Mouse (Mus musculus) retina, adult 2 months (tissue): ENCODE results near the gene Dusp23.

Source experiments
- DNase-seq: peaks from one replicate; pipeline ENCODE4 v3.0.0-alpha.2; 2012; ENCODE audit warnings: low read depth, low spot score

Dusp23 gene

DNA sequence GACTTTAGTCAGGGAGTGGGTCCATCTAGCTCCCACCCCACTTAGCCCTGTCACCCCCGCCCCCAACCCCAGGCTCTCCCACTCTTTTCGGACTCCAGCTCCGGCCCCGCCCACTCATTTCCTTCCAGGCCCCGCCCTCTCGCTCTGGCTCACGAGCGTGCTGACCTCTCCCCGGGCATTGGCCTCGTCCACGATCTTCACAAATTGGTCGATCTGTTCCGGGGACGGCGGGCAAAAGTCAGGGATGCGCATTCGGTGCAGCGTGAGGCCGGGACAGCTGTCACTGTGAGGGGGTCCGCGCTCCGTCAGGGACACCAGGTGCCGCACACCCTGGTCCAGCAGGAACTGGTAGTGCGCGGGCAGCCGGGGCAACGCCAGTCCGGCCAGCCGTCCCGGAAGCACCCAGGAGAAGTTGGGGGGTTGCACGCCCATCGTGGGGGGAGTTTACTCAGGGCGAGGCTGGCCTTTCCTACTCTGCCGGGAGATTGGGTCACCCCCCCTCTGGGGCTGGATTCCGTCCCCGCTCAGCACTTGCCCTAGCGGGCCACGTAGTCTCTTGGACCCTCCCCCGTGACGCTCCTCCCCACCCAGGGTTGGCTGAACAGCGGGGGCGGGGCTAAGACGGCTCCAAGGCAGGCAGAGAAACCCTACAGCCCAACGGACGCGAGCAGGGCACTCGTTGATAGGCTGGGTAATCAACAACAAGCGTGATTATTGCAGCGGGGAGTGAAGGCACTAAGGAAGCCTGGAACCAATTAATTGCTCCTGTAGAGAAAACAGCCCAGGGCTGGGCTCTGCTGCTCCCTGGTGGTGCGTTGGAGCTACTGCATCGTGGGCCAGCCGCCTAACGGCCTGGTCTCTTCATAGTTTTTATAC is at the start of gene Dusp23:
Gene Dusp23, minus strand, starts transcription at position 512 of the 876 bp plus-strand sequence.
- DNase-seq: peak; percentile 76

DNA sequence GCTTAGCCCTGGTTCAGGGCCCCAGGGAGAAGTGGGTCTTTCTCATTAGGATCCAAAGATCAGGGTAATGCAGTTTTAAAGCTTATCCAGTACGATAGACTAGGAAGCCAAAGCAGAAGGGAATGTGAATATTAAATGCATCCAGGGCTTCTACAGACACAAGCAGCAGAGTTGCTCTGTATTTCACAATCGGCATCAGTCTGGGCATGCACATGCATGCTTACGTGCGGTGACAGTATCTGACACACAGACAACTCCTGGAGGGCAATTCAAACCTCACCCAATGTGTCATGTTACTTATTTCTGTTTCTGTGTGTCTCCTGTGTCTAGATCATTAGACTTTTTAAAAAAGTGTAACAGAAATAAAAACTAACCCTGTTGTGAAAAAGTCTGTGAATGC is 48.0 kb upstream of the Dusp23 start:
- DNase-seq: no peak

DNA sequence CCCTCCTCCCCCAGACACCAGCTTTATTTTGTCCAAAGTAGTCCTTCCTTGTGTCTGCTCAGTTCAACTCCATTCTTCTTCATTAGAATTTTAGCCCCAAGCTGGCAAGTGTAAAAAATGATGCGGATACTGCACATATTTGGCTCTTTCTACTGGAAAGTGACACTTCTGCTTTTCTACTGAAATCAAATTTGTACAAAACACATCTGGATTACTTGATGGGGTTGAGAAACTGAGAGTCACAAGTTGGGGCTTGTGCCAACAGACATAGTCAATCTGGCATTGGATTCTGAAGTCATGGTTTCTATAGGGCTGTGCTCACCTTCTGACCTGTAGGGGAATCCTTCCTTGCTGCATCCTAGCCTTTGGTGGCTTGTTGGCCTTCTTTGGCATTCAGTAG is 38.0 kb upstream of the Dusp23 start:
- no peak for DNase-seq

- no peak for DNase-seq
These were observed 34.8 kb upstream of the Dusp23 start for GRCm38 (mm10) chr1:172667597-172667996.

DNA sequence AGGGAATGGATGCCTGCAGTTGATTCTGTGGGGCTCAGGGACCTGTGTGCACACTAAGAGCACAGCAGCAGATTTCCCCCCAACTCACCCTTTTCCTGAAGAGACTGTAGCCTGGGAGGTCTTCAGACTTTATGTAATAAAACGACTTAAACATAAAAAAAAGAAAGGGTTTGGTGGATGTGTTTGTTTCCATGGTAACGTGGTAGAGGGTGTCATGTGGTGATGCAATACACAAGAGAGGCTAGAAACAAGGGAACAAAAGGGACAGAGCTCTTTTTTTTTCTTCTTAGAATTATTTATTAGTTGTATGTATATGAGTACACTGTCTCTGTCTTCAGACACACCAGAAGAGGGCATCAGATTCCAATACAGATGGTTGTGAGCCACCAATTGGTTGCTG is 32.7 kb upstream of the Dusp23 start:
- DNase-seq: no peak

DNA sequence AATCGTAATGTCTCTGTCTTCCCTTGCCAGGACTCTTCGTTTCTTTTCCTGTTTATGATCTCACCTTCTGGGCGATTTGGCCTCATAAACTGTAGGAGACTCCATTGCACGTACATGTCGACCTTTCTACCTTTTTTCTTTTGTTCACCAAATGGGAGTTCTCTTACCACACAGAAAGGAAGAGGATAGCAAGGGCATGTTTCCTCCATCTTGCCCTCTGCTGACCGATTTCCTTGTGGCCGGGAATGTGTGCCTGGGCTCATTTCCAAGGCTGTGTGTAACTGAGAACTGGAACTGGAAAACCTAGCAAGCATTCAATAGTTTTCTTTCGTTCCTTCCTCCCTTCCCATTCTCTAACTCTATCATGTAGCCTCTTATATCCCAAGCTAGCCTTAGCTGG is 26.9 kb upstream of the Dusp23 start:
- no peak for DNase-seq

- DNase-seq: no peak
These were observed 24.5 kb upstream of the Dusp23 start for GRCm38 (mm10) chr1:172657266-172657665.

GRCm38 (mm10) chr1:172653900-172654299 is 21.1 kb upstream of the Dusp23 start:
- DNase-seq: no peak

- DNase-seq: no peak
These were observed 19.4 kb upstream of the Dusp23 start for GRCm38 (mm10) chr1:172652040-172652662.

DNA sequence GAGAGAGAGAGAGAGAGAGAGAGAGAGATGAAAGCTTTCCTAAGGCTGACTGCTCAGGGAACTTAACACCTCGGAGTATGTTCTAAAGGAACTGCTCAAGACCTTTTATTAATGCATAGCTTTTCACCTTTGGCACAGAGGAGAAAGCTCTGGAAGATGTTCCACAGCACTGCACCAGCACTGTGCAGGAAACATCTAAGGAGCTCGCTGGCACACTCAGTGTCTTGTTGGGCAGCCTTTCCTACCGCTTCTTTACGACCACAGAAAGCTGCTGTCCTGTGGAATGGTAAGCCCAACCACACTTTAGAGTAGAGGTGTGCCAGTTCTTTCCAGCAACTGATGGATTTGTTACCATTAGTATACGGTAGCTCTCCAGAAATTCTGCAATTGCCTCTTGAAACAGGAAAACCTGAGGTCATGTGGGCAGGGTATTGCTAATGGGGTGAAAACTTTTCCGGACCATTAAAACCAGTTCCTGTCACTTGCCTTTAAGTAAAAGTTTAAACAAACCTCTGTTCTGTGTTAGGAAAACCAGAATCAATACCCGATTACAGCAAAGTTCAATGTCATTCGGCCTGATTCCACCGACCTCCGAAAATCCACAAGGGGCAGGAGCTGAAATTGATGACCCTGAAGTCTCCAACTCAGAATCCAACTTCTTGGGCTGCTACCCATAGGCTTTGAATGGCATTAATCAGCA is 18.7 kb upstream of the Dusp23 start:
- no peak for DNase-seq

DNA sequence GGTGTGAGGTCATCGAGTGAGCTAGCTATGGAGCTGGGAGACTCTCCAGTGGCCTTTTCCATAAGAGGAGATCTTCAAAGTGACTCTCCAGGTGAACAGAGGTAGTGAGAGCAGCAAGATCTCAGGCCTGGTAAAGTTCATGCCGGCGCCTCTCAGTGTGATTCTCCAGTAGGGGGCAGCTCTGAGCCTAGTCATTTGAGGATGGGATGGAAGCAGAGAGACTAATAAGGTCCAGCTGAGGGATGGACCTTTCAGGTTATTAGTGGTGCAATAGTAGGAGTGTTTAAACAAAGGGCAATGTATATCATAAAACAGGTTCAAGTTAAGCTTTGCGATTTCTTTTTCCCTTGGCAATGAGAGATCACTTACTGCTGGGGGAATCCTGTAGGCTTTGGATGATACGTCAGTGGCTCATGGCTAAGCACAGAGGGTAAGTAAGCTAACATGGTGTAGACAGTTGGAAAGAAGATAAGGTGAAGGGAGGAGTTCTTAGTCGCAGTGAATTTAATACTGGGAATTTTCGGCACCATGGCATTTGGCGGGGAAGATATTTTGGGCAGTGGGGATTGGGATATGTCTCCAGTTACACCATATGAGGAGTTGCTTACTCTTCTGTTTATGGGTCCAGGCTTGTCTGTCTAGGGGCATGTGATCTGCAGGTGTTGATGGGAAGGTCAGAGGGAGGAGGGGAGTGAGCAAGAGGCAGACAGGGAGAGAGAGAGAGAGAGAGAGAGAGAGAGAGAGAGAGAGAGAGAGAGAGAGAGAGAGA is 17.9 kb upstream of the Dusp23 start:
- DNase-seq: no peak

DNA sequence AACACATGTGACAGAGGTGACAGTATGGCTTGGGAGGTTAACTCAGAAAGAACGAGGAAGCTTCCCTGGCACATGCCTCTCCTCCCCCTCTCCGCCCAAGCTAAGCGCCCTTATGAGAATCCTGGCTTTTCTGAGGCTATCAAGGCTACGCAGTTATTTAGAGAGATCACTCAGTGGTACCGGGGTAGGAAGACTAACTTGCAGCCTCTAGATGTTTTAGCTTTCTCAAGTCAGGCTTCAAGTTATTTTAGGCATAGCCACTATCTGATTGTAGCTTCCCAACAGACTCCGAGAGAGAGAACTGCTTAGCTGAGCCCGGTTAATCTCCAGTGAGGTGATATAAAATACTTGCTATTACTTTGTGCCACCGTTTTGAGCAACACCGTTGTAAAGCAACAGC is 16.6 kb upstream of the Dusp23 start:
- no peak for DNase-seq

- no peak for DNase-seq
These were observed 14.5 kb upstream of the Dusp23 start for GRCm38 (mm10) chr1:172647236-172647635.

- DNase-seq: no peak
These were observed 6.0 kb upstream of the Dusp23 start for GRCm38 (mm10) chr1:172638781-172639180.

GRCm38 (mm10) chr1:172637801-172638200 is 5.0 kb upstream of the Dusp23 start:
- DNase-seq: no peak

DNA sequence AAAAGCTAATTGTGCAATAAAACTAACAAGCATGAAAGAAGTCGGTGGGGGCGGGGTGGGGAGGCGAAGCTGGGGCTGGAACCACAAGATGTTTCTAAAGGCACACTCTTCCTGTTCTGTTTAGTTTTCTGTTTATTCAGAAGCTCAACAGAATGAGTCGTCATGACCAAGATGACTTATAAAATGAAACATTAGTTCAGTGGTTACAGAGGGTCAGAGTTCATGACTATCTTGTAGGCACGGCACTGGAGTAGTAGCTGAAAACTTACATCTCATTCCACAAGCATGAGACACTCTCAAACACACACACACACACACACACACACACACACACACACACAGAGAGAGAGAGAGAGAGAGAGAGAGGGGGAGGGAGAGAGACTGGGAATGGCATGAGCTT is 3.5 kb upstream of the Dusp23 start:
- DNase-seq: no peak

GRCm38 (mm10) chr1:172635258-172635657 is 2.5 kb upstream of the Dusp23 start:
- DNase-seq: no peak

DNA sequence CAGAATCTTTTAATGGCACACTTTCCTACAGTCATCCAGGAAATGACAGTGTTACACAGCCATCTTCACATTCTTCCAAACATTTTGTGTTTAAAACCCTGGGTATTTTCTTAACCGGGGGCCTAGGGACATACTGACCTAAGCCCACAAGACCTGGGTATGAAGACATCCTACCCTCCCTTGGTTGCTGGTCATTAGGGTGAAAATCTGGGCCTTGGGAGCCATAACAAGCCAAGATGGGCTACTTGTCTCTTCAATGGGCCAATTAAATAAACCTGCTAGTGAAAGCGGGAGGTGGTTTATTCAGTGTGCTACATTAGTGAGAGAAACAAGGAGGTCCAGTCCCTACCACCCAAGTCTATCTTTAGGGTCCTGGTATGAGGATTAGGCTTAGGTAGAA is 1.4 kb upstream of the Dusp23 start:
- no peak for DNase-seq

DNA sequence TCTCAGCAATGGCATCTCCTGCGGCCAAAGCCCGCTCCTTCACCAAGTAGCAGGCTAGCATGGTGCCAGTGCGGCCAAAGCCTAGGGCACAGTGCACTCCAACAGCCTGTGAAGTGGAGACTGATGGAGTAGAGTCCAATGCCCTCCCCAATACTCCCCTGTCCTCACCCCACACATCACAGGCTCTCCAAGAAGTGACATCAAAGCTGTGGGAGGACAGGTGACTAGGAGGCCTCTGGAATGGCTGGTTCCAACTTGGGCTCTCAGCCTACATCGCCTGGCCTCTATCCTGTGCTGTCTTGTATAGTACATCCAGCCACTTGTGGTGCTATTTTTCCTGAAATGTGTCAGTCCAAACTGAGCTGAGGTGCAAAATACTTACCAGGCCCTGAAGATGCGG is 1.0 kb downstream of the Dusp23 start:
- DNase-seq: no peak

GRCm38 (mm10) chr1:172629831-172630230 is 2.9 kb downstream of the Dusp23 start:
- no peak for DNase-seq

DNA sequence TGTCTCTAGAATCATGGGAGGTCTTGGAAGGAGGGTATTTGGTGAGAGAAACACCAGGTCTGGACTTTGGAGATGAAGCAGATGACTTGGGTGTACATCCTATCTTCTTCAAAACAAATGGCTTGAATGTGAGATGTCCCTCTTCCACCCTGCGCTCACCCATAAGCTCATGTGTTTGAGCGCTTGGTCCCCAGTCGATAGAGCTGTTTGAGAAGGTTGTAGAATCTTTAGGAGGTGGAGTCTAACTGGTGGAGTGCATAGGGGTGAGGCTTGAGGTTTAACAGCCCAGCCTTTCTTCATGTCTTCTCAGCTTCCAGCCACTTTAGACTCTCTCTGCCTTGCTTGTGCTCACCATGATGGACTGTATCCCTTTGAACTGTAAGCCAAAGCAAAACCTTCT is 6.5 kb downstream of the Dusp23 start:
- DNase-seq: no peak

- no peak for DNase-seq
These were observed 8.7 kb downstream of the Dusp23 start for GRCm38 (mm10) chr1:172624081-172624480.
